In genomic region chr10:61480488-61480887, GRCm38 (mm10) we compare ENCODE assay signal across 25 mouse cellular contexts.
"Had no signal": no experiment of that assay in that cellular context is flagged by ENCODE, and none has a peak within 500 bp of the region (broad histone marks: within the 10 kb centered on the region; RNA-seq: fewer than 3 reads in every experiment).

No protein-coding gene starts in this region.

- DNase-seq: cerebellum, adult 9-10 months; cerebellum, adult 9-11 months; cerebellum, postnatal 10 days; cerebellum, postnatal 14 days; cerebellum, postnatal 25 days; cerebellum, postnatal 36 days; embryo, embryonic 11 days; forebrain, postnatal 0 days; gastrocnemius, postnatal 10 days; gastrocnemius, postnatal 14 days; gastrocnemius, postnatal 36 days; heart, adult 11 months; heart, adult 18-20 months; heart, adult 2 months had no signal

- H3K27ac ChIP-seq: embryonic facial prominence, embryonic 10.5 days; embryonic facial prominence, embryonic 12.5 days; embryonic facial prominence, embryonic 13.5 days; embryonic facial prominence, embryonic 15.5 days; forebrain, embryonic 10.5 days; forebrain, embryonic 12.5 days; forebrain, embryonic 13.5 days; forebrain, embryonic 15.5 days; heart, adult 2 months; heart, embryonic 10.5 days had no signal

- H3K9me3 ChIP-seq: embryonic facial prominence, embryonic 10.5 days; embryonic facial prominence, embryonic 12.5 days; embryonic facial prominence, embryonic 13.5 days; embryonic facial prominence, embryonic 15.5 days; forebrain, embryonic 10.5 days; forebrain, embryonic 12.5 days; forebrain, embryonic 13.5 days; forebrain, embryonic 15.5 days; heart, embryonic 10.5 days had no signal

- H3K27me3 ChIP-seq: embryonic facial prominence, embryonic 12.5 days; embryonic facial prominence, embryonic 13.5 days; embryonic facial prominence, embryonic 15.5 days; forebrain, embryonic 12.5 days; forebrain, embryonic 13.5 days; forebrain, embryonic 15.5 days had no signal

- H3K36me3 ChIP-seq: embryonic facial prominence, embryonic 10.5 days; embryonic facial prominence, embryonic 12.5 days; embryonic facial prominence, embryonic 13.5 days; embryonic facial prominence, embryonic 15.5 days; forebrain, embryonic 10.5 days; forebrain, embryonic 12.5 days; forebrain, embryonic 15.5 days had no signal

- H3K9ac ChIP-seq: embryonic facial prominence, embryonic 12.5 days; embryonic facial prominence, embryonic 13.5 days; embryonic facial prominence, embryonic 15.5 days; forebrain, embryonic 12.5 days; forebrain, embryonic 13.5 days; forebrain, embryonic 15.5 days; forebrain, postnatal 0 days had no signal

- H3K4me3 ChIP-seq: embryonic facial prominence, embryonic 10.5 days; embryonic facial prominence, embryonic 12.5 days; embryonic facial prominence, embryonic 13.5 days; embryonic facial prominence, embryonic 15.5 days; erythroblast, embryonic 14.5 days; forebrain, embryonic 10.5 days; forebrain, embryonic 12.5 days; forebrain, embryonic 13.5 days; forebrain, embryonic 15.5 days; heart, adult 2 months; heart, embryonic 10.5 days had no signal

- H3K4me2 ChIP-seq: embryonic facial prominence, embryonic 12.5 days; embryonic facial prominence, embryonic 13.5 days; embryonic facial prominence, embryonic 15.5 days; forebrain, embryonic 12.5 days; forebrain, embryonic 13.5 days; forebrain, embryonic 15.5 days; heart, embryonic 11.5 days had no signal
